Comparison of ENCODE assay signal across 8 mouse cellular contexts in the genomic region with DNA sequence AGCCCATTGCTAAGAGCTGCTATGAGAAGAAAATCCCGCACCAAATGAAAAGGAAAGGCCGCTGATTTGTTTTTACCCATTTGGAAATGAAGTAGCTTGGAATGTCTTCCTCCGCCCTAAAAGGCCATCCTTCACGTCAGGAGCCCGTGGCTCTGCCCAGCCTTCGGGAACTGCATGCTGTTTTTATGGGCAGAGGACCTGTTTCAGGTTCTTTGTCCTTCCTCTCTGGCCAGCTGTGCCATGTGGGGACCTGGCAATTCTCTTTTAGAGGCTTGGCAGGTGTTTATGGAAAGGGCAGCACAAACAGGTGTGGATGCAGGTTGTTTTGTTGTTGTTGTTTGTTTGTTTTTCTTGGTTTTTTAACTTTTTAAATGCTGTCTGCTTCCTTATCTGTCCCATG.
DNase-seq lines count a peak whose midpoint lies in the region; ATAC-seq lines count a peak whose summit lies in the region.

No protein-coding gene starts in this region.

- H3K27me3 ChIP-seq in kidney, embryonic 15.5 days, result peaks cover 15% of the 10 kb centered on the region; the same call in 1 of the 2 replicates
- peaks cover 56% of the 10 kb centered on the region for H3K27me3 ChIP-seq in forebrain, embryonic 10.5 days (ENCODE audit: poor library complexity, severe bottlenecking)
- H3K27me3 ChIP-seq in intestine, embryonic 14.5 days (replicated peaks; ENCODE audit: control insufficient read depth, insufficient read depth, low read length), result no peaks in the 10 kb centered on the region
- 0 out of 2 replicates have a peak, but pooled peaks cover 12% of the 10 kb centered on the region for H3K27me3 ChIP-seq in midbrain, embryonic 15.5 days (replicated peaks)

- peak overlapping the region; percentile 29 for H3K4me3 ChIP-seq in kidney, embryonic 15.5 days (replicated peaks)
- H3K4me3 ChIP-seq in forebrain, embryonic 10.5 days, result peak overlapping the region; percentile 48
- no peak overlapping the region for H3K4me3 ChIP-seq in intestine, embryonic 14.5 days (ENCODE audit: low read depth, low read length)
- peak overlapping the region; percentile 20 for H3K4me3 ChIP-seq in midbrain, embryonic 15.5 days

- no peak overlapping the region for H3K9ac ChIP-seq in kidney, embryonic 15.5 days
- H3K9ac ChIP-seq in intestine, embryonic 14.5 days (ENCODE audit: low read length), result no peak overlapping the region
- H3K9ac ChIP-seq in midbrain, embryonic 15.5 days, result 0 out of 2 replicates have a peak overlapping the region, but pooled peaks have one; percentile 26

- DNase-seq in kidney, postnatal 36 days, result no peak
- no peak for DNase-seq in forebrain, embryonic 10.5 days (ENCODE audit: extremely low spot score, low spot score)
- DNase-seq in intestine, embryonic 14.5 days (ENCODE audit: low spot score), result no peak
- no peak for DNase-seq in left cerebral cortex, adult 9 months (ENCODE audit: low spot score in 2 of 2)
- no peak for DNase-seq in adrenal gland, postnatal 4 days (ENCODE audit: low spot score in 2 of 2)
- DNase-seq in kidney, postnatal 25 days, result no peak

- WGBS in kidney, embryonic 15.5 days, result 8% methylated on average over 6 of the region's 6 CpGs
- 8% methylated on average over 6 of the region's 6 CpGs for WGBS in forebrain, embryonic 10.5 days
- 21% methylated on average over 6 of the region's 6 CpGs for WGBS in intestine, embryonic 14.5 days
- WGBS in midbrain, embryonic 15.5 days, result 7% methylated on average over 6 of the region's 6 CpGs

- no peak for ATAC-seq in kidney, embryonic 15.5 days (replicated peaks; ENCODE audit: low FRiP score)
- ATAC-seq in intestine, embryonic 14.5 days (replicated peaks; ENCODE audit: low FRiP score, low TSS enrichment, low read depth), result no peak
- no peak for ATAC-seq in midbrain, embryonic 15.5 days (replicated peaks)

- H3K27ac ChIP-seq in kidney, embryonic 15.5 days, result no peak overlapping the region
- peak overlapping the region; percentile 70 for H3K27ac ChIP-seq in forebrain, embryonic 10.5 days
- H3K27ac ChIP-seq in intestine, embryonic 14.5 days (ENCODE audit: low read depth), result no peak overlapping the region
- peak overlapping the region; percentile 74 for H3K27ac ChIP-seq in midbrain, embryonic 15.5 days

- H3K4me1 ChIP-seq in kidney, embryonic 15.5 days, result peaks cover 23% of the 10 kb centered on the region
- peaks cover 36% of the 10 kb centered on the region for H3K4me1 ChIP-seq in forebrain, embryonic 10.5 days
- peaks cover 6% of the 10 kb centered on the region for H3K4me1 ChIP-seq in intestine, embryonic 14.5 days (replicated peaks; ENCODE audit: control insufficient read depth, insufficient read depth, low read length)
- peaks cover 31% of the 10 kb centered on the region for H3K4me1 ChIP-seq in midbrain, embryonic 15.5 days

- H3K36me3 ChIP-seq in kidney, embryonic 15.5 days, result no peaks in the 10 kb centered on the region
- H3K36me3 ChIP-seq in forebrain, embryonic 10.5 days (replicated peaks), result no peaks in the 10 kb centered on the region
- H3K36me3 ChIP-seq in intestine, embryonic 14.5 days (ENCODE audit: control insufficient read depth, insufficient read depth, low read length), result no peaks in the 10 kb centered on the region
- H3K36me3 ChIP-seq in midbrain, embryonic 15.5 days (replicated peaks), result no peaks in the 10 kb centered on the region

- H3K9me3 ChIP-seq in kidney, embryonic 15.5 days (replicated peaks), result no peaks in the 10 kb centered on the region
- H3K9me3 ChIP-seq in forebrain, embryonic 10.5 days, result no peaks in the 10 kb centered on the region
- no peaks in the 10 kb centered on the region for H3K9me3 ChIP-seq in intestine, embryonic 14.5 days (ENCODE audit: control insufficient read depth, low read length)
- no peaks in the 10 kb centered on the region for H3K9me3 ChIP-seq in midbrain, embryonic 15.5 days

- peak overlapping the region; percentile 60 for H3K4me2 ChIP-seq in kidney, embryonic 15.5 days
- H3K4me2 ChIP-seq in intestine, embryonic 14.5 days (ENCODE audit: low read length), result peak overlapping the region; percentile 40
- peak overlapping the region; percentile 50 for H3K4me2 ChIP-seq in midbrain, embryonic 15.5 days

Comparison
In these comparisons a context has a peak if more than half of its experiments do, and no peak if none do; other contexts are left out.
1. H3K27ac ChIP-seq: peak in forebrain, embryonic 10.5 days (single experiment) and midbrain, embryonic 15.5 days (single experiment); none in kidney, embryonic 15.5 days (single experiment) and intestine, embryonic 14.5 days (single experiment).
2. Peak in every context shown above with its lines, with median percentiles within 50 percentile points of each other: H3K4me2 ChIP-seq.